Comparison of ENCODE assay signal across 22 mouse cellular contexts in the genomic region with DNA sequence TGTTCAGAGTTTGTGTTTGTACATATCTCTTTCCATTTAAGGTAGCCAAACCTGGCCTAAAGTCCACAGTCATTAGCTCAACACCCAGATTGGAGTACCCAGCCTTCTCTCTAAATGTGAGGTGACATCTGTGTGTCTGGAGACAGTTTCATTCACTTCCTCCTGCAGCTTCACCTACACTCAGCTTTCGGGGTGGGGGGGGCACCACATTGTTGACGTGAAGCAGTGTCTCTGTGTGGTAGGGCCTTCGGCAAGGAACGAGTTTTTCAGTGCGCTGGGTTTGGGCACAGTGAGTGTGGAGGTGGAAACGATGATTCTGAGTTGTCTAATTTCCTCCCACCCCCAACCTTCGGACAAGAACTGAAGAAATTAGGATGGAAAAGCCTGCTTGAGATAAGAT. TPM values are rescaled to one million over a fixed set of nuclear protein-coding genes. Genes with fewer than 3 reads are reported as not detected.
DNase-seq lines count a peak whose midpoint lies in the region; ATAC-seq lines count a peak whose summit lies in the region.
"Had no signal": no experiment of that assay in that cellular context is flagged by ENCODE, and none has a peak within 500 bp of the region (broad histone marks: within the 10 kb centered on the region; RNA-seq: fewer than 3 reads in every experiment).

No protein-coding gene starts in this region.

- peak; percentile 52 for ATAC-seq in activated CD4-positive, CD25-positive, alpha-beta regulatory T cell, adult 4 months
- ATAC-seq: forebrain, embryonic 13.5 days; forebrain, embryonic 15.5 days; forebrain, postnatal 0 days; Patski had no signal

- DNase-seq in CD4-positive helper T cell, adult 2 months (ENCODE audit: low read depth, low spot score), result peak; percentile 19
- peak; percentile 29 for DNase-seq in CD4-positive, CD25-positive, alpha-beta regulatory T cell, adult 2 months (ENCODE audit: low read depth, low spot score)
- no peak for DNase-seq in cerebellum, adult 11 months
- no peak for DNase-seq in B cell, adult 2 months
- no peak for DNase-seq in right cerebral cortex, postnatal 4 days
- DNase-seq: adrenal gland, adult 2 months; adrenal gland, postnatal 10 days; adrenal gland, postnatal 25 days; cerebellum, adult 11-12 months; cerebellum, adult 2 months; cerebellum, postnatal 10 days; forebrain, postnatal 0 days had no signal

RNA-seq across cellular contexts. Expression of a gene that starts 8.0 kb away (rescaled TPM):
- 10 to 100 TPM; 25.2 to 35.3 TPM for polyA plus RNA-seq in activated CD4-positive, CD25-positive, alpha-beta regulatory T cell, adult 4 months (2017; shearing (Covaris generic))

RNA-seq across cellular contexts. Expression of a gene that starts 30.5 kb away (rescaled TPM):
- not detected for polyA plus RNA-seq in activated CD4-positive, CD25-positive, alpha-beta regulatory T cell, adult 4 months (2017; shearing (Covaris generic))
- polyA plus RNA-seq: adrenal gland, adult 2 months; brain, embryonic 14.5 days; cerebellum, adult 2 months; cortical plate, adult 2 months; embryonic facial prominence, embryonic 10.5 days; embryonic facial prominence, embryonic 12.5 days; embryonic facial prominence, embryonic 14.5 days; forebrain, embryonic 11.5 days; forebrain, embryonic 13.5 days; forebrain, embryonic 15.5 days; forebrain, postnatal 0 days; Patski had no signal

RNA-seq across cellular contexts. Expression of a gene that starts 51.0 kb away (rescaled TPM):
- 10 to 100 TPM; 12.3 to 17.2 TPM for polyA plus RNA-seq in activated CD4-positive, CD25-positive, alpha-beta regulatory T cell, adult 4 months (2017; shearing (Covaris generic))
- polyA plus RNA-seq: adrenal gland, adult 2 months; brain, embryonic 14.5 days; cerebellum, adult 2 months; cortical plate, adult 2 months; embryonic facial prominence, embryonic 10.5 days; embryonic facial prominence, embryonic 12.5 days; embryonic facial prominence, embryonic 14.5 days; forebrain, embryonic 13.5 days; forebrain, embryonic 15.5 days; forebrain, postnatal 0 days had no signal

Comparison
In these comparisons a context has a peak if more than half of its experiments do, and no peak if none do; other contexts are left out.
1. DNase-seq: peak in CD4-positive helper T cell, adult 2 months (single experiment) and CD4-positive, CD25-positive, alpha-beta regulatory T cell, adult 2 months (single experiment); none in cerebellum, adult 11 months (single experiment), B cell, adult 2 months (0 of 2) and right cerebral cortex, postnatal 4 days (single experiment).